Mouse (Mus musculus) embryonic facial prominence, embryonic 10.5 days (tissue): Measurements from ENCODE around the gene Krt32. TPM values are rescaled to one million over a fixed set of nuclear protein-coding genes. Genes with fewer than 3 reads are reported as not detected.

Source experiments
- DNase-seq: peaks from one replicate; pipeline ENCODE4 v3.0.0-alpha.2; 2017; ENCODE audit warnings: low spot score
- H3K27ac ChIP-seq: fragments of 300-500 bp; sonication (generic); replicated peaks from 2 replicates; pipeline ENCODE4 v1.5.1; 2016; ENCODE audit warnings: mild to moderate bottlenecking
- H3K27me3 ChIP-seq: fragments of 300-500 bp; sonication (generic); replicated peaks from 2 replicates; pipeline ENCODE4 v1.6.1; 2016; ENCODE audit warnings: low read depth, mild to moderate bottlenecking; ENCODE audit not compliant: poor library complexity, severe bottlenecking
- H3K36me3 ChIP-seq: fragments of 300-500 bp; sonication (generic); replicated peaks from 2 replicates; pipeline ENCODE4 v1.6.1; 2016; ENCODE audit warnings: mild to moderate bottlenecking, moderate library complexity
- H3K4me1 ChIP-seq: fragments of 300-500 bp; sonication (generic); 2 replicates; pipeline ENCODE4 v1.6.1; 2016
- H3K4me3 ChIP-seq: fragments of 300-500 bp; sonication (generic); 2 replicates; pipeline ENCODE4 v1.5.1; 2016; ENCODE audit warnings: mild to moderate bottlenecking, moderate library complexity
- H3K9me3 ChIP-seq: fragments of 300-500 bp; sonication (generic); 2 replicates; pipeline ENCODE4 v1.6.1; 2016; ENCODE audit warnings: mild to moderate bottlenecking
- WGBS: fragments of 180-500 bp; shearing (Covaris S2); methylation state at CpG from one replicate; pipeline ENCODE4 v1.1.7; 2016; 5-methylcytosine and 5-hydroxymethylcytosine counted together
- polyA plus RNA-seq: library from polyadenylated mRNA; unstranded; fragments of >200 nt; fragmentation: Nextera tagmentation; extraction: Ambion mirVana; gene quantifications from 2 replicates; pipeline ENCODE4 v1.2.1, GENCODE M21; 2016

Gene Krt32
- polyA plus RNA-seq, 1 experiment from 2014 or later = not detected

- WGBS = 89% methylated on average over 6 of the region's 6 CpGs
- H3K27ac ChIP-seq = no peak within 1 kb of the TSS
- H3K4me3 ChIP-seq = no peak within 1 kb of the TSS
- no peaks in the 10 kb centered on the region for H3K9me3 ChIP-seq
- no peak for DNase-seq
- H3K27me3 ChIP-seq = no peaks in the 10 kb centered on the region
- H3K4me1 ChIP-seq = no peaks in the 10 kb centered on the region
- H3K36me3 ChIP-seq = no peaks in the 10 kb centered on the region
Observed at GRCm38 (mm10) chr11:100041454-100041853, 46.6 kb downstream of the Krt32 start, which contains the start of gene Krt34. Krt34 (minus strand) TSS chr11:100041554.

Other genes with a start within 250 kb of the Krt32 start
- not detected in 2 replicates for gene Krtap4-16, start 236.6 kb downstream of the Krt32 start, polyA plus RNA-seq
- not detected in 2 replicates for gene Gm11568, start 230.3 kb downstream of the Krt32 start, polyA plus RNA-seq
- not detected in 2 replicates for gene Gm11559, start 223.8 kb downstream of the Krt32 start, polyA plus RNA-seq
- not detected in 2 replicates for gene Krtap9-1, start 214.8 kb downstream of the Krt32 start, polyA plus RNA-seq
- gene Gm11567, start 209.0 kb downstream of the Krt32 start, polyA plus RNA-seq = not detected in 2 replicates
- gene Krtap31-1, start 180.3 kb downstream of the Krt32 start, polyA plus RNA-seq = not detected in 2 replicates
- not detected in 2 replicates for gene Gm11565, start 173.5 kb downstream of the Krt32 start, polyA plus RNA-seq
- not detected in 2 replicates for gene Krtap31-2, start 151.9 kb downstream of the Krt32 start, polyA plus RNA-seq
- not detected in 2 replicates for gene Krtap9-5, start 139.8 kb downstream of the Krt32 start, polyA plus RNA-seq
- not detected in 2 replicates for gene Krtap29-1, start 109.2 kb downstream of the Krt32 start, polyA plus RNA-seq
- not detected in 2 replicates for gene Krtap16-1, start 101.6 kb downstream of the Krt32 start, polyA plus RNA-seq
- not detected in 2 replicates for gene Krtap17-1, start 94.2 kb downstream of the Krt32 start, polyA plus RNA-seq
- not detected in 2 replicates for gene Krt33a, start 72.0 kb downstream of the Krt32 start, polyA plus RNA-seq
- not detected in 2 replicates for gene Krt33b, start 58.4 kb downstream of the Krt32 start, polyA plus RNA-seq
- gene Krt34, start 46.7 kb downstream of the Krt32 start, polyA plus RNA-seq = not detected in 2 replicates
- gene Krt31, start 37.7 kb downstream of the Krt32 start, polyA plus RNA-seq = not detected in 2 replicates
- not detected in 2 replicates for gene Krt35, start 8.0 kb upstream of the Krt32 start, polyA plus RNA-seq
- 0.09 TPM in 1 of 2 replicates, not detected in the other for gene Krt36, start 17.4 kb upstream of the Krt32 start, polyA plus RNA-seq
- not detected in 2 replicates for gene Krt13, start 33.3 kb upstream of the Krt32 start, polyA plus RNA-seq
- gene Krt15, start 47.7 kb upstream of the Krt32 start, polyA plus RNA-seq = 2.8 and 8.6 TPM in 2 replicates
- 16.1 and 18.2 TPM in 2 replicates for gene Krt19, start 60.4 kb upstream of the Krt32 start, polyA plus RNA-seq
- not detected in 2 replicates for gene Krt9, start 105.0 kb upstream of the Krt32 start, polyA plus RNA-seq
- gene Krt14, start 119.3 kb upstream of the Krt32 start, polyA plus RNA-seq = 12.0 and 16.1 TPM in 2 replicates
- gene Krt16, start 160.7 kb upstream of the Krt32 start, polyA plus RNA-seq = not detected in 2 replicates
- 0.28 and 0.67 TPM in 2 replicates for gene Krt17, start 172.8 kb upstream of the Krt32 start, polyA plus RNA-seq
- not detected in 2 replicates for gene Krt42, start 181.6 kb upstream of the Krt32 start, polyA plus RNA-seq
- gene Eif1, start 231.7 kb upstream of the Krt32 start, polyA plus RNA-seq = 1,675 and 1,681 TPM in 2 replicates
- gene Gast, start 246.2 kb upstream of the Krt32 start, polyA plus RNA-seq = 0.37 TPM in 1 of 2 replicates, not detected in the other